Mouse (Mus musculus) testis, adult 2 months (tissue): ENCODE measurements at regions not wholly inside any gene's neighbourhood (a gene's known extent, or its start where the extent isn't known, plus 50 kb on each side); places are given as distances from the start of the nearest gene placed in this dataset.

Source experiments
- CTCF ChIP-seq: fragments of 200-500 bp; IDR thresholded peaks from 2 replicates; pipeline ENCODE4 v1.5.1; 2012; ENCODE audit warnings: low read depth, mild to moderate bottlenecking, inconsistent platforms, low read length, moderate library complexity; ENCODE audit not compliant: control insufficient read depth, insufficient read depth, insufficient replicate concordance
- POLR2A ChIP-seq: fragments of 200-500 bp; IDR thresholded peaks from 2 replicates; pipeline ENCODE4 v1.6.1; 2012; ENCODE audit warnings: low read depth, mild to moderate bottlenecking, inconsistent platforms, low read length, moderate library complexity; ENCODE audit not compliant: control insufficient read depth

DNA sequence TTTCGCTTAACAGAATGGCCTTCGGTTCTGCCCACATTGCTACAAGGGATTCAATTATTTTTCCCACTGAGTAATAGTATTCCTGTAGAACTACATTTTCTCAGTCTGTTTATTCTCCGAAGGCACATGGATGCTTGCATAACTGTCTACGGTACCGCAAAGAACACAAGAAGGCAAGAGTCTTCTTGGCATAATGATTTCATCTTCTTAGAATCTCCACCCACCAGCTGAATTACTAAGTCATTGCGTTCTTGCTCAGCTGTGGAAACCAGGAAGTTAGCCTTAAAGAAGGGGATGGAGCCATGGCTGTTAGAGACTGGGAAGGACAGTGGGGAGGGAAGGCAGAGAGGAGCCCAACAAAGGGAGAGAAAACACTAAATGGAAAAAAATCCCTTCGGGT is 116.4 kb upstream of the Kit start:
- TF ChIP-seq CTCF (no peak), POLR2A (no peak)
